Mouse (Mus musculus) kidney, adult 2 months (tissue): ENCODE measurements at regions not wholly inside any gene's neighbourhood (a gene's known extent, or its start where the extent isn't known, plus 50 kb on each side); places are given as distances from the start of the nearest gene placed in this dataset.

Experiments used
- CTCF ChIP-seq: fragments of 200-500 bp; conservative IDR thresholded peaks from 2 replicates; pipeline ENCODE4 v1.5.1; 2011; ENCODE audit warnings: low read depth, mild to moderate bottlenecking, control low read depth, low read length, moderate library complexity, mixed read lengths; ENCODE audit not compliant: insufficient read depth, insufficient read length
- POLR2A ChIP-seq: fragments of 200-500 bp; IDR thresholded peaks from one replicate; pipeline ENCODE4 v1.6.1; 2011; ENCODE audit warnings: low read depth, low read length, control low read depth

GRCm38 (mm10) chr3:128380579-128380978, 484.5 kb upstream of the Fam241a start:
- TF ChIP-seq POLR2A (no peak), CTCF (no peak)
